Mouse (Mus musculus): Measurements from ENCODE around the gene Ifitm2. TPM values are rescaled to one million over a fixed set of nuclear protein-coding genes. Genes with fewer than 3 reads are reported as not detected.

The Ifitm2 gene
- polyA plus RNA-seq, 1 experiment, result 39.0 TPM

DNA sequence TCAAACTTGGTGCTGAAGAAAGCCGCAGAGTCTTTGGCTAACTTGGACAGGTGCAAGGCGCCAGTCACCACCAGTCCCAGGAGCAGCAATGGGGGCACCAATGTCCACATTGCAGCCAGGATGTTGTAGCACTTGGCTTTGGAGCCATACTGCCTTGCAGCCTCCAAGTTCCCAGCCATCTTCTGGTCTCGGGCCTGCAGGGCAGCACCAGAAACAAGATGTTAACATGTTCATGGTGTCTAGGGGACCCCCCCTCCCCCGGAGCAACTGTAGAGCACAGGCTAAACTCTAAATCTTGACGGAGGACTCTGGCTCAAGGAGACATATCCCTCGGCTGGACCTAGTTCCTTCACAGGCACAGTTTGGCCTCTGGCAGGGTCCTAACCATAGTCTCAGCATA lies 6.5 kb downstream of the Ifitm2 start:
- no peaks in the 10 kb centered on the region for H3K36me3 ChIP-seq (ENCODE audit: control insufficient read depth, insufficient read depth, low read length)

DNA sequence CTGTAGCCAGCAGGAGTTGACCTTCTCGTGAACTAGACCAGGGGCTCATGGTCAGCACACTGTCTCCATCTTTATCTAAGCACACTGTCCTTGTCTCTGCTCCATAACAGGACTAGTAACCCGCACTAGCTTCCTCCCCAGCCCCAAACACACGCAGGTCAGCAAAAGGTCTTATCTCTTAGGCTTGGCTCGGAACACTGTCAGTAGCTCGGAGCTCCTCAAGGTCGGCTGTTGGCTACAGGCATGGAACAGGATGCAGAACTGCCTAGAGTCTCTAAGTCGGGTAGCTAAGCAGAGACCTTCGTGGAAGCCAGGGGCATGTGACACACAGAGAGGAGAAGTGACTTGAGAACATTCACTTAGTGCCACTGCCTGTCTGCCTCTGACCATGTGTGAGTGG lies 7.6 kb downstream of the Ifitm2 start:
- H3K27me3 ChIP-seq (ENCODE audit: control insufficient read depth, insufficient read depth, low read length), result no peaks in the 10 kb centered on the region
- H3K4me3 ChIP-seq (ENCODE audit: control insufficient read depth, low read depth, low read length), result no peak overlapping the region
- peaks cover 3% of the 10 kb centered on the region; the same call in 1 of the 2 replicates for H3K4me1 ChIP-seq (ENCODE audit: control insufficient read depth, insufficient read depth, low read length)
- H3K27ac ChIP-seq (ENCODE audit: control insufficient read depth, insufficient read depth, low read depth, low read length), result no peak overlapping the region; the same call in 1 of the 2 replicates
- no peaks in the 10 kb centered on the region for H3K36me3 ChIP-seq (ENCODE audit: control insufficient read depth, insufficient read depth, low read length)
- TF ChIP-seq CTCF (IDR thresholded peaks at IDR 0.05; ENCODE audit: control insufficient read depth, insufficient read depth, insufficient replicate concordance, low read depth, low read length), result no peak
- no peak for TF ChIP-seq POLR2A (IDR thresholded peaks at IDR 0.05; ENCODE audit: control insufficient read depth, low read depth, low read length)

More for the DNA sequence above, 6.5 kb downstream of the Ifitm2 start:
- H3K27ac ChIP-seq (ENCODE audit: control insufficient read depth, insufficient read depth, low read depth, low read length), result no peak overlapping the region
- no peaks in the 10 kb centered on the region for H3K27me3 ChIP-seq (ENCODE audit: control insufficient read depth, insufficient read depth, low read length)
- TF ChIP-seq POLR2A (IDR thresholded peaks at IDR 0.05; ENCODE audit: control insufficient read depth, low read depth, low read length) (no peak), CTCF (IDR thresholded peaks at IDR 0.05; ENCODE audit: control insufficient read depth, insufficient read depth, insufficient replicate concordance, low read depth, low read length) (no peak)
- H3K4me1 ChIP-seq (ENCODE audit: control insufficient read depth, insufficient read depth, low read length), result peaks cover 3% of the 10 kb centered on the region; the same call in 1 of the 2 replicates
- no peak overlapping the region for H3K4me3 ChIP-seq (ENCODE audit: control insufficient read depth, low read depth, low read length)

DNA sequence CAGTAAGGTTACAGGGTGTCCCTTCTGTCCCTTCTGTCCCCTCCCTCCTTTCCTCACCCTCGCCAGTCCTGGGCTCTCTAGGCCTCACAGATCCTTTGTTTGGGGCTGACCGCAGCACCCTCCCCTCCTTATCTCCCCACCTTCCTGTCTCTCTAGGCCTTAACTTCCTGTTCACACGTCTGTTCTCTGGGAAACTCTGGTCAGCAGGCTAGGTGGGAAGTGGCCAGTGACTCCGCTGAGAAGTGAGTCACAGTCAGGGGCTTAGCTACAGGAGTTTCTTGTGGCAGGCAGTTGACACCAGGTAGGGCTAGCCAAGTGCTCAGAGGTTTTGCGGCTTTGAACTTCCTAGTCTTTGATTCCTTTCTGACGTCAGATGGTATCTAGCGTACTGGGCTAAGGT lies 8.8 kb downstream of the Ifitm2 start:
- TF ChIP-seq POLR2A (IDR thresholded peaks at IDR 0.05; ENCODE audit: control insufficient read depth, low read depth, low read length) (no peak), CTCF (IDR thresholded peaks at IDR 0.05; ENCODE audit: control insufficient read depth, insufficient read depth, insufficient replicate concordance, low read depth, low read length) (no peak)
- Histone ChIP-seq H3K27me3 (ENCODE audit: control insufficient read depth, insufficient read depth, low read length) (no peaks in the 10 kb centered on the region), H3K4me1 (ENCODE audit: control insufficient read depth, insufficient read depth, low read length) (peaks cover 3% of the 10 kb centered on the region; the same call in 1 of the 2 replicates), H3K36me3 (ENCODE audit: control insufficient read depth, insufficient read depth, low read length) (no peaks in the 10 kb centered on the region), H3K27ac (ENCODE audit: control insufficient read depth, insufficient read depth, low read depth, low read length) (no peak overlapping the region), H3K4me3 (ENCODE audit: control insufficient read depth, low read depth, low read length) (no peak overlapping the region)

GRCm38 (mm10) chr7:140946311-140946710 lies 9.5 kb downstream of the Ifitm2 start:
- Histone ChIP-seq H3K4me1 (ENCODE audit: control insufficient read depth, insufficient read depth, low read length) (peaks cover 3% of the 10 kb centered on the region; the same call in 1 of the 2 replicates), H3K27me3 (ENCODE audit: control insufficient read depth, insufficient read depth, low read length) (no peaks in the 10 kb centered on the region), H3K27ac (ENCODE audit: control insufficient read depth, insufficient read depth, low read depth, low read length) (no peak overlapping the region), H3K36me3 (ENCODE audit: control insufficient read depth, insufficient read depth, low read length) (no peaks in the 10 kb centered on the region), H3K4me3 (ENCODE audit: control insufficient read depth, low read depth, low read length) (no peak overlapping the region)
- TF ChIP-seq POLR2A (IDR thresholded peaks at IDR 0.05; ENCODE audit: control insufficient read depth, low read depth, low read length) (no peak), CTCF (IDR thresholded peaks at IDR 0.05; ENCODE audit: control insufficient read depth, insufficient read depth, insufficient replicate concordance, low read depth, low read length) (no peak)

GRCm38 (mm10) chr7:140945247-140945646 lies 10.5 kb downstream of the Ifitm2 start:
- Histone ChIP-seq H3K4me3 (ENCODE audit: control insufficient read depth, low read depth, low read length) (no peak overlapping the region), H3K36me3 (ENCODE audit: control insufficient read depth, insufficient read depth, low read length) (no peaks in the 10 kb centered on the region), H3K4me1 (ENCODE audit: control insufficient read depth, insufficient read depth, low read length) (peaks cover 3% of the 10 kb centered on the region; the same call in 1 of the 2 replicates), H3K27me3 (ENCODE audit: control insufficient read depth, insufficient read depth, low read length) (no peaks in the 10 kb centered on the region), H3K27ac (ENCODE audit: control insufficient read depth, insufficient read depth, low read depth, low read length) (no peak overlapping the region)
- TF ChIP-seq POLR2A (IDR thresholded peaks at IDR 0.05; ENCODE audit: control insufficient read depth, low read depth, low read length), result no peak
- TF ChIP-seq CTCF (IDR thresholded peaks at IDR 0.05; ENCODE audit: control insufficient read depth, insufficient read depth, insufficient replicate concordance, low read depth, low read length), result no peak

DNA sequence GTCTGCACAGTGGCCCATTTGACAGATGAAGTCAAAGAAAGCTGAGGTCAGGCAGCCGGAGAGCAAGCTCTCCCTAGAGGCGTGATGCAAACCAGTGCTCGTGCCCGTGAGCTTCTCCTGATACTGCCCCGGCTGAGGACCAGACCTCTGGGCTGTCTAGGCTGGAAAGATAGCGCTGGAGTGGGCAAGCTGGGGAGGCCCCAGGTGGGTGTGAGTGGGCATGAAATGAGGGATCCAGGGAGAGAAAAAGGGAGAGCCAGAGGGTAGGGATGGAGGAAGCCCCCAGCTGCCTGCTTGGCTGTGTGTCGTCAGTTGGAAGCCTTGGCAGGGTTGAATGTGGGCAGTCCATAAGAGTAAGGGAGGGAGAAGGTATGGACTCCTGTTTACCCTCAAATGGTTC lies 11.6 kb downstream of the Ifitm2 start:
- Histone ChIP-seq H3K4me1 (ENCODE audit: control insufficient read depth, insufficient read depth, low read length) (peaks cover 3% of the 10 kb centered on the region; the same call in 1 of the 2 replicates), H3K27ac (ENCODE audit: control insufficient read depth, insufficient read depth, low read depth, low read length) (no peak overlapping the region), H3K4me3 (ENCODE audit: control insufficient read depth, low read depth, low read length) (no peak overlapping the region), H3K27me3 (ENCODE audit: control insufficient read depth, insufficient read depth, low read length) (no peaks in the 10 kb centered on the region), H3K36me3 (ENCODE audit: control insufficient read depth, insufficient read depth, low read length) (no peaks in the 10 kb centered on the region)
- TF ChIP-seq POLR2A (IDR thresholded peaks at IDR 0.05; ENCODE audit: control insufficient read depth, low read depth, low read length) (no peak), CTCF (IDR thresholded peaks at IDR 0.05; ENCODE audit: control insufficient read depth, insufficient read depth, insufficient replicate concordance, low read depth, low read length) (no peak)

DNA sequence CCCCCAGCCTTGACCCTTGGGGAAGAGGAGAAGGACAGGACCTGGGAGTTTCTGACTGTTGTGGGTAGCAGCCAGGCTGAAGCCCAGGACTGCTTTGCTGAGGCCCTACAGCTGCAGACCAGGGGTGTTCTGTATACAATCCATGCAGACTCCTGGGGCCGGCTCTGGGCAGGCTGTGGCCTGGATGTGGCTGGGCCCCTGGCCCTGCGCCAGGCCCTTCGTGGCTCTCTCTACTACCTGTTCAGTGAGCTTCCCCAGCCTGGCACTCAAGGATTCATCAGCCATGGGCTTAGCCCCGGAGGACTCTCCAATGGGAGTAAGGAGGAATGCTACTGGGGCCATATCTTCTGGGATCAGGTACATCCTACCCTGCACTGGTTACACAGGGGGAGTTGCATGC lies 12.4 kb downstream of the Ifitm2 start:
- TF ChIP-seq CTCF (IDR thresholded peaks at IDR 0.05; ENCODE audit: control insufficient read depth, insufficient read depth, insufficient replicate concordance, low read depth, low read length) (no peak), POLR2A (IDR thresholded peaks at IDR 0.05; ENCODE audit: control insufficient read depth, low read depth, low read length) (no peak)
- Histone ChIP-seq H3K4me1 (ENCODE audit: control insufficient read depth, insufficient read depth, low read length) (peaks cover under 1% of the 10 kb centered on the region; the same call in 1 of the 2 replicates), H3K27me3 (ENCODE audit: control insufficient read depth, insufficient read depth, low read length) (no peaks in the 10 kb centered on the region), H3K36me3 (ENCODE audit: control insufficient read depth, insufficient read depth, low read length) (no peaks in the 10 kb centered on the region), H3K27ac (ENCODE audit: control insufficient read depth, insufficient read depth, low read depth, low read length) (no peak overlapping the region), H3K4me3 (ENCODE audit: control insufficient read depth, low read depth, low read length) (no peak overlapping the region)
